Mouse (Mus musculus) midbrain, embryonic 15.5 days (tissue): ENCODE results near the gene Metap2. TPM values are rescaled to one million over a fixed set of nuclear protein-coding genes. Genes with fewer than 3 reads are reported as not detected.
"Not testable (repeated sequence)": the region's sequence is repeated elsewhere in the genome, so short reads cannot be mapped to it uniquely, and the experiment has no call there.

Experiments used
- ATAC-seq: fragments of 200-750 bp; cut with Nextera tagmentation; replicated peaks from 2 replicates; pipeline ENCODE4 v1.8.0; 2017; ENCODE audit warnings: moderate TSS enrichment
- H3K27ac ChIP-seq: fragments of 300-500 bp; sonication (generic); 2 replicates; pipeline ENCODE4 v1.5.1; 2015; ENCODE audit warnings: mild to moderate bottlenecking, inconsistent platforms
- H3K27me3 ChIP-seq: fragments of 300-500 bp; sonication (generic); replicated peaks from 2 replicates; pipeline ENCODE4 v1.6.1; 2015; ENCODE audit warnings: inconsistent platforms
- H3K36me3 ChIP-seq: fragments of 300-500 bp; sonication (generic); replicated peaks from 2 replicates; pipeline ENCODE4 v1.6.1; 2015; ENCODE audit warnings: inconsistent platforms
- H3K4me1 ChIP-seq: fragments of 300-500 bp; sonication (generic); 2 replicates; pipeline ENCODE4 v1.6.1; 2015; ENCODE audit warnings: inconsistent platforms
- H3K4me2 ChIP-seq: fragments of 300-500 bp; sonication (generic); 2 replicates; pipeline ENCODE4 v1.6.1; 2015; ENCODE audit warnings: inconsistent platforms, mild to moderate bottlenecking, moderate library complexity
- H3K4me3 ChIP-seq: fragments of 300-500 bp; sonication (generic); 2 replicates; pipeline ENCODE4 v1.5.1; 2015; ENCODE audit warnings: mild to moderate bottlenecking, inconsistent platforms
- H3K9ac ChIP-seq: fragments of 300-500 bp; sonication (generic); 2 replicates; pipeline ENCODE4 v1.6.1; 2015; ENCODE audit warnings: mild to moderate bottlenecking, inconsistent platforms
- H3K9me3 ChIP-seq: fragments of 300-500 bp; sonication (generic); 2 replicates; pipeline ENCODE4 v1.6.1; 2016; ENCODE audit warnings: inconsistent platforms
- WGBS: fragments of 180-500 bp; shearing (Covaris S2); methylation state at CpG from one replicate; pipeline ENCODE4 v1.1.7; 2015; ENCODE audit warnings: mixed read lengths; 5-methylcytosine and 5-hydroxymethylcytosine counted together
- polyA plus RNA-seq: library from polyadenylated mRNA; unstranded; fragments of >200 nt; fragmentation: Nextera tagmentation; extraction: Ambion mirVana; gene quantifications from 2 replicates; pipeline ENCODE4 v1.2.1, GENCODE M21; 2015

Gene Metap2
- polyA plus RNA-seq, 1 experiment from 2014 or later: 157 TPM

GRCm38 (mm10) chr10:93833370-93833698 lies 63.6 kb downstream of the Metap2 start:
- peak overlapping the region; percentile 34 for H3K9ac ChIP-seq
- peak overlapping the region; percentile 67 for H3K4me3 ChIP-seq
- 2% methylated on average over 16 of the region's 16 CpGs for WGBS
- no peak; the same call in 1 of the 2 replicates for ATAC-seq
- H3K9me3 ChIP-seq: no peaks in the 10 kb centered on the region
- H3K4me1 ChIP-seq: peaks cover 12% of the 10 kb centered on the region
- H3K36me3 ChIP-seq: no peaks in the 10 kb centered on the region
- H3K27me3 ChIP-seq: peaks cover 37% of the 10 kb centered on the region
- no peak overlapping the region for H3K27ac ChIP-seq
- peak overlapping the region; percentile 99 for H3K4me2 ChIP-seq

GRCm38 (mm10) chr10:93832811-93833210 lies 64.1 kb downstream of the Metap2 start:
- peaks cover 12% of the 10 kb centered on the region for H3K4me1 ChIP-seq
- 35% methylated on average over 9 of the region's 9 CpGs for WGBS
- peak overlapping the region; percentile 99; the same call in 1 of the 2 replicates for H3K4me2 ChIP-seq
- peaks cover 37% of the 10 kb centered on the region for H3K27me3 ChIP-seq
- H3K4me3 ChIP-seq: no peak overlapping the region
- no peak for ATAC-seq
- no peak overlapping the region for H3K27ac ChIP-seq
- H3K9me3 ChIP-seq: no peaks in the 10 kb centered on the region
- no peak overlapping the region for H3K9ac ChIP-seq
- H3K36me3 ChIP-seq: no peaks in the 10 kb centered on the region

- peaks cover 37% of the 10 kb centered on the region for H3K27me3 ChIP-seq
- no peak for ATAC-seq
- no peaks in the 10 kb centered on the region for H3K36me3 ChIP-seq
- no peak overlapping the region for H3K9ac ChIP-seq
- no peaks in the 10 kb centered on the region for H3K9me3 ChIP-seq
- H3K4me3 ChIP-seq: no peak overlapping the region
- H3K4me2 ChIP-seq: no peak overlapping the region
- peaks cover 12% of the 10 kb centered on the region for H3K4me1 ChIP-seq
- WGBS: 10% methylated on average over 18 of the region's 18 CpGs
- no peak overlapping the region for H3K27ac ChIP-seq
Measured at GRCm38 (mm10) chr10:93831730-93832574, 64.9 kb downstream of the Metap2 start.

GRCm38 (mm10) chr10:93830931-93831729 lies 65.8 kb downstream of the Metap2 start, which contains the start of gene Usp44:
TSS of gene Usp44 (plus strand) at chr10:93831555.
- H3K36me3 ChIP-seq: no peaks in the 10 kb centered on the region
- H3K9me3 ChIP-seq: no peaks in the 10 kb centered on the region
- H3K4me3 ChIP-seq: no peak within 1 kb of the TSS
- H3K9ac ChIP-seq: no peak within 1 kb of the TSS
- ATAC-seq: no peak
- 11% methylated on average over 22 of the region's 22 CpGs for WGBS
- peaks cover 12% of the 10 kb centered on the region for H3K4me1 ChIP-seq
- peaks cover 37% of the 10 kb centered on the region for H3K27me3 ChIP-seq
- H3K4me2 ChIP-seq: no peak within 1 kb of the TSS
- H3K27ac ChIP-seq: no peak within 1 kb of the TSS

- no peak for ATAC-seq
- 43% methylated on average over 9 of the region's 9 CpGs for WGBS
- H3K4me3 ChIP-seq: no peak overlapping the region
- no peaks in the 10 kb centered on the region for H3K36me3 ChIP-seq
- no peak overlapping the region for H3K9ac ChIP-seq
- H3K27me3 ChIP-seq: peaks cover 36% of the 10 kb centered on the region
- no peak overlapping the region for H3K27ac ChIP-seq
- H3K4me1 ChIP-seq: peaks cover 12% of the 10 kb centered on the region
- H3K9me3 ChIP-seq: no peaks in the 10 kb centered on the region
- H3K4me2 ChIP-seq: no peak overlapping the region
Measured at GRCm38 (mm10) chr10:93829898-93830831, 66.7 kb downstream of the Metap2 start.

GRCm38 (mm10) chr10:93818661-93819060 lies 78.2 kb downstream of the Metap2 start:
- Histone ChIP-seq H3K4me2 (no peak overlapping the region), H3K9ac (no peak overlapping the region), H3K9me3 (no peaks in the 10 kb centered on the region), H3K4me1 (no peaks in the 10 kb centered on the region), H3K27ac (no peak overlapping the region), H3K36me3 (no peaks in the 10 kb centered on the region), H3K4me3 (no peak overlapping the region), H3K27me3 (peaks cover 5% of the 10 kb centered on the region; the same call in 1 of the 2 replicates)
- ATAC-seq: no peak
- 39% methylated on average over 7 of the region's 7 CpGs for WGBS

- Histone ChIP-seq H3K27ac (no peak overlapping the region), H3K4me2 (peak overlapping the region; percentile 10), H3K36me3 (no peaks in the 10 kb centered on the region), H3K9me3 (no peaks in the 10 kb centered on the region), H3K4me3 (no peak overlapping the region), H3K9ac (no peak overlapping the region), H3K4me1 (peaks cover 8% of the 10 kb centered on the region), H3K27me3 (no peaks in the 10 kb centered on the region)
- WGBS: 36% methylated on average over 10 of the region's 10 CpGs
- 0 out of 2 replicates have a peak, but pooled peaks have one; percentile 42 for ATAC-seq
Measured at GRCm38 (mm10) chr10:93813755-93814154, 83.1 kb downstream of the Metap2 start.

- ATAC-seq: no peak
- Histone ChIP-seq H3K27ac (no peak overlapping the region), H3K9ac (no peak overlapping the region), H3K27me3 (no peaks in the 10 kb centered on the region), H3K4me3 (no peak overlapping the region), H3K4me1 (peaks cover 8% of the 10 kb centered on the region), H3K9me3 (no peaks in the 10 kb centered on the region), H3K4me2 (peak overlapping the region; percentile 37), H3K36me3 (no peaks in the 10 kb centered on the region)
- 12% methylated on average over 10 of the region's 10 CpGs for WGBS
Measured at GRCm38 (mm10) chr10:93812774-93813415, 84.0 kb downstream of the Metap2 start.

- Histone ChIP-seq H3K9ac (no peak overlapping the region), H3K4me3 (no peak overlapping the region), H3K36me3 (no peaks in the 10 kb centered on the region), H3K9me3 (no peaks in the 10 kb centered on the region), H3K27me3 (no peaks in the 10 kb centered on the region), H3K4me1 (peaks cover 8% of the 10 kb centered on the region), H3K4me2 (no peak overlapping the region), H3K27ac (no peak overlapping the region)
- 90% methylated on average over 7 of the region's 7 CpGs for WGBS
- no peak for ATAC-seq
Measured at GRCm38 (mm10) chr10:93812098-93812497, 84.8 kb downstream of the Metap2 start.

GRCm38 (mm10) chr10:93810590-93811185 lies 86.2 kb downstream of the Metap2 start:
- H3K27me3 ChIP-seq: no peaks in the 10 kb centered on the region
- H3K27ac ChIP-seq: no peak overlapping the region
- peaks cover 8% of the 10 kb centered on the region for H3K4me1 ChIP-seq
- H3K4me2 ChIP-seq: no peak overlapping the region
- 44% methylated on average over 7 of the region's 7 CpGs for WGBS
- no peak overlapping the region for H3K9ac ChIP-seq
- H3K9me3 ChIP-seq: no peaks in the 10 kb centered on the region
- no peaks in the 10 kb centered on the region for H3K36me3 ChIP-seq
- H3K4me3 ChIP-seq: no peak overlapping the region
- ATAC-seq: no peak

- H3K27ac ChIP-seq, H3K36me3 ChIP-seq, H3K9ac ChIP-seq, H3K4me2 ChIP-seq, H3K27me3 ChIP-seq, H3K4me3 ChIP-seq, H3K9me3 ChIP-seq, H3K4me1 ChIP-seq, ATAC-seq: not testable (repeated sequence)
- 98% methylated on average over 8 of the region's 8 CpGs for WGBS
Measured at GRCm38 (mm10) chr10:93809438-93809837, 87.5 kb downstream of the Metap2 start.
